Mouse (Mus musculus) ES-E14 (cell line): ENCODE data around the gene Prss36. TPM values are rescaled to one million over a fixed set of nuclear protein-coding genes. Genes with fewer than 3 reads are reported as not detected.

Experiments used
- DNase-seq: peaks from one replicate; pipeline ENCODE4 v3.0.0-alpha.2; 2013; ENCODE audit warnings: low read depth, low spot score
- H3K27ac ChIP-seq: 2 replicates; pipeline ENCODE4 v1.5.1; 2012; ENCODE audit warnings: low read depth, mild to moderate bottlenecking, low read length, moderate library complexity, mixed read lengths; ENCODE audit not compliant: poor library complexity, insufficient read depth, severe bottlenecking
- H3K36me3 ChIP-seq: 2 replicates; pipeline ENCODE4 v1.6.1; 2012; ENCODE audit warnings: mild to moderate bottlenecking, low read length, moderate library complexity, mixed read lengths; ENCODE audit not compliant: control insufficient read depth, poor library complexity, insufficient read depth, severe bottlenecking
- H3K4me1 ChIP-seq, 2 experiments: fragments of 150-350 bp in 1 of 2; sonication (generic) in 1 of 2; 2 replicates each; pipeline ENCODE4 v1.6.1; 2012; ENCODE audit warnings: low read length in 2 of 2, mild to moderate bottlenecking in 1 of 2, mixed read lengths in 1 of 2; ENCODE audit not compliant: control insufficient read depth in 2 of 2, insufficient read depth in 2 of 2, poor library complexity in 1 of 2
- H3K4me3 ChIP-seq, 2 experiments: fragments of 150-350 bp in 1 of 2; sonication (generic) in 1 of 2; 2 replicates each; pipeline ENCODE4 v1.5.1; 2012; ENCODE audit warnings: low read length in 2 of 2, low read depth in 1 of 2, mild to moderate bottlenecking in 1 of 2, mixed read lengths in 1 of 2; ENCODE audit not compliant: insufficient read depth in 1 of 2, poor library complexity in 1 of 2, severe bottlenecking in 1 of 2
- H3K9ac ChIP-seq: 2 replicates; pipeline ENCODE4 v1.6.1; 2012; ENCODE audit warnings: low read depth, mild to moderate bottlenecking, low read length, mixed read lengths; ENCODE audit not compliant: poor library complexity, insufficient read depth, severe bottlenecking
- H3K9me3 ChIP-seq: fragments of 150-350 bp; sonication (generic); 2 replicates; pipeline ENCODE4 v1.6.1; 2012; ENCODE audit warnings: low read depth, mild to moderate bottlenecking, low read length; ENCODE audit not compliant: control insufficient read depth, insufficient read depth
- CHD2 ChIP-seq: IDR thresholded peaks from 2 replicates; pipeline ENCODE4 v1.6.1; 2014; ENCODE audit warnings: mild to moderate bottlenecking, low read depth, low read length, inconsistent platforms
- HCFC1 ChIP-seq: IDR thresholded peaks from 2 replicates; pipeline ENCODE4 v1.6.1; 2012; ENCODE audit warnings: low read length, inconsistent platforms, borderline replicate concordance; ENCODE audit not compliant: insufficient read depth
- MAFK ChIP-seq: IDR thresholded peaks from 2 replicates; pipeline ENCODE4 v1.6.1; 2014; ENCODE audit warnings: mild to moderate bottlenecking, low read depth, low read length, inconsistent platforms; ENCODE audit not compliant: insufficient read depth
- ZC3H11A ChIP-seq: IDR thresholded peaks from 2 replicates; pipeline ENCODE4 v1.6.1; 2012; ENCODE audit warnings: low read depth, mild to moderate bottlenecking, inconsistent platforms, low read length, borderline replicate concordance
- ZNF384 ChIP-seq: IDR thresholded peaks from 2 replicates; pipeline ENCODE4 v1.6.1; 2012; ENCODE audit warnings: low read depth, low read length, inconsistent platforms
- in situ Hi-C, 2 experiments: fragments of 600-800 bp; cut with MboI; formaldehyde crosslinking; loops; one replicate each; pipeline ENCODE4 v1.15.1; 2025; ENCODE audit warnings: low sequenced_read_pairs in 2 of 2, inconsistent platforms in 1 of 2; ENCODE audit not compliant: unreplicated experiment in 2 of 2
- total RNA-seq: library from RNA; depleted of rRNA; stranded (reverse); fragments of 300-350 nt; gene quantifications from 2 replicates; pipeline ENCODE4 v1.2.3, GENCODE M21; 2012

The Prss36 gene
- total RNA-seq, 1 experiment: 15.3 TPM

DNA sequence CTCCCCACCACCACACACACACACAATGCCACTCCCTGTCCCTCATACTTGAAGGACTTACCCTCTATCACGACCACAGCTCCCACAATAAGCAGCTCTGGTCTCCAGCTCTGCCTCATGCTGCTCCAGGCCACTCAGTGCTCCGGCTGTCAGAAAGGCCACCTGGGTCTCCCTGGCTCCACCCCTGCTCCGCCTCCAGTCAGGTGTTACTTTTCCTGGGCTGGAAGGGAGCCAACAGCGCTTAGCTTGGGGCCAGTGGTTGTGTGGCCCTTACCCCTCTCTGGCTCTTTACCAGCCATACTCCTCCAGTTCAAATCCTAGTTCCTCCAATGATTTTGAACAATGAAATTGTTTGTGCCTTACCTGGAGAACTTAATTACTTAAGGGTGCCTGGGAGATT, 55.7 kb downstream of the Prss36 start, which contains the start of gene Prss53:
TSS of gene Prss53 (minus strand) at position 173 of the 400 bp plus-strand sequence.
- peaks cover 28% of the 10 kb centered on the region for H3K36me3 ChIP-seq

DNA sequence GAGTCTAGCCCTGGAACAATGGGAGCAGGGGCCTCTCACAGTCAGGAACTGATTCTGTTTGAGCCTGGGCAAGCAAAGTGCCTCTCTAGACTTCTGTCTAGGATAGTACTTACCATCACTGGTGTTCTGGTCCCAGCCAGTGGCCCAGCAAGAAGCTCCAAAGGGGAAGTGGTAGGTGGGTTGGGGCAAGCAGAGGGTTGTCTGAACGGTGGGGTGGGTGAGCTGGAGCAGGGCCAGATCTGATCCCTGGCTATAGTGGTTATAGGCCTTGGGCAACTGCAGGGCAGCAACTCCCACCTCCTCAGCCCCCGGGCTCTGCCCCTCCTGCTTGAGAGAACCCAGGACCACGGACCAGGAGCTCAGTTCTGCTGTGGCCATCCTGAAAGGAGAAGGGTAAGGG, 57.7 kb downstream of the Prss36 start:
- H3K9me3 ChIP-seq: no peaks in the 10 kb centered on the region
- peaks cover 0 to 7% of the 10 kb centered on the region in 2 experiments; a peak in 1 of 4 replicates for H3K4me1 ChIP-seq
- no peak for TF ChIP-seq CHD2
- TF ChIP-seq ZNF384: no peak
- TF ChIP-seq MAFK: no peak
- H3K36me3 ChIP-seq: peaks cover 40% of the 10 kb centered on the region
- H3K27ac ChIP-seq: no peak overlapping the region
- in situ Hi-C loops: no loop called here
- H3K9ac ChIP-seq: no peak overlapping the region
- H3K4me3 ChIP-seq: no peak overlapping the region
- DNase-seq: no peak

More for the DNA sequence above, 55.7 kb downstream of the Prss36 start, which contains the start of gene Prss53:
- in situ Hi-C loops: no loop called here
- Histone ChIP-seq H3K4me1 (peaks cover 0 to 9% of the 10 kb centered on the region in 2 experiments; a peak in 1 of 4 replicates), H3K4me3 (no peak within 1 kb of the TSS), H3K27ac (no peak within 1 kb of the TSS), H3K9me3 (no peaks in the 10 kb centered on the region), H3K9ac (no peak within 1 kb of the TSS)
- TF ChIP-seq HCFC1: no peak
- no peak for TF ChIP-seq CHD2
- no peak for TF ChIP-seq ZNF384
- no peak for TF ChIP-seq MAFK
- no peak for TF ChIP-seq ZC3H11A
- DNase-seq: no peak

DNA sequence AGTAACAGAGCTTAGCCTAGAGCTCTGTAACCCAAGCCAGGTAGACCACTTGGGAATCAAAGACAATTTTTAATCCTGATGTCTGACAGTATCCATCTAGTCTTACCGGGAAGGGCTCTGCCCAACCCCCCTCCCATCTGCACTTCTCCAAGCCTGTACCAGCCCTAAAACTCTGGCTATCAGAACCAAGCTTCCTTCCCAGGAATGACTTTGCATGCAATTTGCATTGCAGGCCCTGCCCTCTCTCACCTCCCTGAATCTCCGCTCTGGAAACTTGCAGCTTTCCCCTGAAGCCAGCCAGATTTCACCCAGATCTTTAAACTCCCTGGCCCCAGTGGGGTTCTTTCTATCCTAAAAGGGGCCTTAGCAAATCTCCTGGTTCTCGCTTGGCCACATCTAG, 58.7 kb downstream of the Prss36 start:
- no peaks in the 10 kb centered on the region for H3K9me3 ChIP-seq
- no peak overlapping the region for H3K4me3 ChIP-seq
- no peak for TF ChIP-seq ZC3H11A
- peaks cover 45% of the 10 kb centered on the region for H3K36me3 ChIP-seq
- H3K9ac ChIP-seq: no peak overlapping the region
- no peak overlapping the region for H3K27ac ChIP-seq
- in situ Hi-C loops: no loop called here
- DNase-seq: no peak
- peaks cover 0 to 7% of the 10 kb centered on the region in 2 experiments; a peak in 1 of 4 replicates for H3K4me1 ChIP-seq

DNA sequence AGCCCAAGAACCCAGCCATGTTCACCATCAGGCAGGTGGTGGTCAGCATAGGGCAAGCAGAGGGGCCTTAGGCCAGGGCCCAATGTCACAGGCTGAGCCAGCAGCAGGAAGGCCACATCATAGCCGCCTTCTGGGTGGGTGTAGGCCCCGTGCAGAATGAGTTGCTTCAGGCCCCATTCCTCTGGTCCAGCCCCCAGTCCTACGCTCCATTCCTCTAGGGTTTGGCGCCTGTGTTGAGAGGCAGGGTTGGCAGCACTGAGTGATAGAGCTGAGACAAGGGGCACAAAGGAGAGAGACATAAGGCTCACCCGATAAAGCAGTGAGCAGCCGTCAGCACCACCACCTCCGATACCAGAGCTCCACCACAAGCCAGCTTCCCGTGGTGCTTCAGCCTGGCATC, 59.3 kb downstream of the Prss36 start:
- H3K9ac ChIP-seq: no peak overlapping the region
- TF ChIP-seq HCFC1 (no peak), ZC3H11A (no peak)
- in situ Hi-C loops: no loop called here

DNA sequence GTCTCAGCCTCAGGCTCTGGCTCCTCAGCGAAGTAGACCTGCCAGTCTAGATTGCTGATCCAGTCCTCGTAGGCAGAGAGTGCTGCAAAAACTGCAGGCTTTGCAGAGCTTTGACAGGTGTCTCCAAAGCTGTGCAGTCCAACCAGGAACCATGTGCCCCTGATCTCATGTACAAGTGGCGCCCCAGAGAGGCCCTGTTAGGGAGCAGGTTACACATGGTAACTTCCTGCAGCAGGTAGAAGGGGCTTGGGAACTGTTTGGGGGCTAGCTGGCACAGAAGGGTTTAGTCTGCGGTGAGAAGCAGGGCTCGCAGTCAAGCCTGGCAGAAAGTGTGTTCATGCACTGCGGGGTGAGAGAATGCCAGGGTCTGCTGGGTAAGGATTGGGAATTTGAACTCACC, 60.0 kb downstream of the Prss36 start:
- TF ChIP-seq ZNF384: no peak
- TF ChIP-seq CHD2: no peak
- no peak for TF ChIP-seq MAFK
- TF ChIP-seq ZC3H11A: no peak
- H3K4me1 ChIP-seq: peaks cover 0 to 7% of the 10 kb centered on the region in 2 experiments; a peak in 1 of 4 replicates
- peaks cover 55% of the 10 kb centered on the region for H3K36me3 ChIP-seq
- H3K4me3 ChIP-seq: no peak overlapping the region
- in situ Hi-C loops: no loop called here
- H3K27ac ChIP-seq: no peak overlapping the region
- H3K9ac ChIP-seq: no peak overlapping the region
- no peak for DNase-seq
- no peaks in the 10 kb centered on the region for H3K9me3 ChIP-seq

More for the DNA sequence above, 59.3 kb downstream of the Prss36 start:
- no peaks in the 10 kb centered on the region for H3K9me3 ChIP-seq
- no peak overlapping the region for H3K27ac ChIP-seq
- peaks cover 49% of the 10 kb centered on the region for H3K36me3 ChIP-seq
- no peak for DNase-seq
- H3K4me1 ChIP-seq: peaks cover 0 to 7% of the 10 kb centered on the region in 2 experiments; a peak in 1 of 4 replicates
- no peak overlapping the region for H3K4me3 ChIP-seq
